Mouse (Mus musculus) thymus, postnatal 0 days (tissue): ENCODE measurements around the gene Igfbp3. TPM values are rescaled to one million over a fixed set of nuclear protein-coding genes. Genes with fewer than 3 reads are reported as not detected.
"Not testable (repeated sequence)": the region's sequence is repeated elsewhere in the genome, so short reads cannot be mapped to it uniquely, and the experiment has no call there.

Source experiments
- DNase-seq: peaks from one replicate; pipeline ENCODE4 v3.0.0-alpha.2; 2015; ENCODE audit warnings: low spot score
- polyA plus RNA-seq: library from polyadenylated mRNA; unstranded; fragments of >200 nt; fragmentation: Nextera tagmentation; extraction: Ambion mirVana; gene quantifications from 2 replicates; pipeline ENCODE4 v1.2.1, GENCODE M21; 2015

Gene Igfbp3
- 28.2 and 30.6 TPM in 2 replicates for polyA plus RNA-seq

DNA sequence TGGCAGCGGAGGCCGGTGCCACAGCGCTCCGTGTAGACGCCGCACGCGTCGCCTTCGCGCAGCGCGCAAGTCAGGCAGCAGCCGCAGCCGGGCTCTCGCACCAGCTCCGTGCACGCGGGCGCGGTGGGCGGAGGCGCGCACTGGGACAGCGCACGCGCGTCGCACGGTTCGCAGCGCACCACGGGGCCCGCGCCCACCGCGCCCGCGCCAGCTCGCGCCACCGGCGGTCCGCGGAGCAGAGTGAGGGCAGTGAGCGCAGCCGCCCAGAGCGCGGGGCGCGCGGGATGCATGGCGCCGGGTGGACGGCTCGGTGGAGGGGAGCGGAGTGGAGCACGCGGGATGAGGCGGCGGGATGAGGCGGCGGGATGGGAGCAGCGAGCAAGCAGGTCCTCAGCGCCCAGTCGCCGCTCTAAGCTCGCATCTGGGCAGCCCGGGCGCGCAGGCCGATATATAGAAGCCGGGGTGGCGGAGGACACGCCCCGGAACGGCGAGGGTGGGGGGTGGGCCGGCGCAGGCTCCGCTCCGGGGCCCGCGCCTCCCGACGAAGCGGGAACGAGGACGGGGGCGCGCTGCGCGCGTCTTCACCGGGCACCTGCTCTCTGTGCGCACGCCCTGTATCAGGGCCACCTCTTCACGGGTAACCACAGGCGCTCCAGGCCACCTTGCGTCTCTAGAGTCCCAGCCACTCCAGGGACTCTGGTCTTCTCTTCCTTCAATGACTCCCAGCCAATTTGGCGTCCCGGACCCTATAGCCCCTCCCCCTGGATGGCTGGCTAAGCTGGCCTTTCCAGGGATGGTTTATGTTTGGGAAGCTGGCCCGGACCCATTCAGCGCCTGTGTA, at the start of gene Igfbp3:
TSS of gene Igfbp3 (minus strand) at position 423 of the 841 bp plus-strand sequence.
- DNase-seq, result peak; percentile 9

DNA sequence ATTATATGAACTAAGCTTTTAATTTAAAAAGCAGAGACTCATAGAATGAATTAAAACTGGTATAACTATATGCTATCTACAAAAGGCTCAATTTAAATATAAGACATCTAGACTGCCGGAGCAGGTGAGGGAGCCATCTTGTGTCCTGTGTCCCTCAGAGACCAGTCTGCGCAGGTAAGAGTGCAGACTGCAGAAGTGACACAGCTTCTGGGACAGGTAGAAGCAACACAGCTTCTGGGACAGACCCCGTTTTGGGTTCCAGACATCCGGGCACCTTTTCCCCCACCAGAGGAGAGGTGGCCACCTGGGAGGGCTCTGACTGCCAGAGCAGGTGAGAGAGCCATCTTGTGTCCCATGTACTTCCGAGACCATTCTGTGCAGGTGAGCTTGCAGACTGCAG, 37.1 kb upstream of the Igfbp3 start:
- no peak for DNase-seq

DNA sequence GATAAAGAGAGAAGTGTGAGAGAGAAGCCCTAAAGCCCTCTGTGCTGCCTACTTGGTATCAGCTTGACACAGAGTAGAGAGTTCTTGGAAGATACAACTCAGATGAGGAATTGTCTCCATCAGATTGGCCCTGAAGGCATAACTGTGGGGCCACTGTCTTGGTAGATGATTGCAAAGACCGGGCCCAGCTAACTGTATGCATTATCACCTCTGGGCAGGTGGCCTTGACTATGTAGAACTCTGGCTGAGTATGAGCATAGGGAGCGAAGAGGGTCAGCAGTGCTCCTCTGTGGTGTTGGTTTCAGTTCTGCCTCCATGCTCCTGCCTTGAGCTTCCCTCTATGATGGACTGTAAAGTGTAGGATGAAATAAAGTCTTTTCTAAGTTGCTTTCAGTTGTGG, 36.7 kb upstream of the Igfbp3 start:
- DNase-seq, result no peak

DNA sequence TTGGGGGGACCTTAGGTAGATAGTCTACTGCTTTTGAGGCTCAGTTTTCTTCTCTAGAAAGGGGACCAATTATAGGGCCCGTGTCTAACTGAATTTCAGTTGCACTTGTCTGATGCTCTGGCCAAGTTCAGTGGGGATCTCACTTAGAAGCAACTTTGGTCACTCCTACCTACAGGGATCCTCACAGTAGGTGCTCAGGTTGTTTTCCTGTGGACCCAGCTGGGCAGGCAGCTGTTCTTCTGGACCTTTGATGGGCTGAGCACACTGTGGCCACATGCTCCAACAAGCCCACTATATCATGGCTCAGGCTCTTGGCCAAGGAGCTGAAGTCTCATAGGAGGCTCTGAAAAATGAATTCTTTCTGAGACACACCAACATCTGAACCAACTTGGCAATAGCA, 31.1 kb upstream of the Igfbp3 start:
- DNase-seq, result no peak

DNA sequence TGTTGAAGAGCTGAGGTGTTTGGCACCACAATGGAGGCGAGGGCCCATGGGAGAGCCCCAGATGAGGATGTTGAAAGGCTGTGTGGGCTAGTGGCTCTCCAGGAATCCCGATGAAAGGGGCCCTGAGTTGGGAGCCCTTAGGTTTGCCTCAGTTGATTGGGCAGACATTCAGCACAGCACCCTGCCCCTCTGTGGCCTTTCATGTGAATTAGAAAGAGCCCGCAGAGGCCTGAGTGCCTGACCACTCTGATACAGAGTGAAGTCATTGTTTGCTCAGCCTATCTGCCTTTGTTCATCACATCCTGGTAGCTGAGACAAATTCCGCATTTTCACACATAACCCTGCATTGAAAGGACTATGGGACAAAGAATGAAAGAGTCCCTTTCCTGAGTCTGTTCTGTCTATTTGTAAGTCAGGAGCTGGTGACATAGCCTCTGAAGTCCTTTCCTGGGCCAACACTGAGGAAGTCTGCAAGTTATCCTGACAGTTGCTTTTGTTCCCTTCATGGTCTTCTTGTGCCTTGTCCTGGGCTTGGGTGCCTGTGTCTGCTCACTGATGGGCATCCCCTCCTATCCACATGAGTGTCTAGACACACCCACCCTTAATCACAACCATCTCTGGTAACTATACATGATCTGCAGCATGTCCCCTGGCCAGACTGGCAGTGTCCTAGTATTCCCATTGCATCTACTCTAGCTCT, 25.5 kb upstream of the Igfbp3 start:
- no peak for DNase-seq

DNA sequence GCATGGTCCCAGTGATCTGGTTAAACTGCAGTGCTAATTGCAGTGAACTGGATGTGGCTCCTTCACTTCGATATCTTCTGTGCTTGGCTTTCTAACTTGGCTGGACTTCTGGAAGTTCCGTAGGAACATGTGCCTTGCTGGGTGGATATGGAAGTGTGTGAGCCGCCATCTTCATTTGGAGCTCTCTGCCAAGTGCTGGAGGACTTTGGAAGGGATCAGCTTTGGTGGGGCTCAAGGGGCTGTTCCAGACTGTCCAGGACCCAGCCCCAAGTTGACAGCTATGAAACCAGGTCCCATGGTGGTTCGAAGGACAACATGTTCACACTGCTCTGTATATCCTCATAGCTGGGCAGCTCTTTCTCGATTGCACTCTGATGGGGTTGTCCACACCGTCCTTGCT, 24.8 kb upstream of the Igfbp3 start:
- DNase-seq, result no peak

DNA sequence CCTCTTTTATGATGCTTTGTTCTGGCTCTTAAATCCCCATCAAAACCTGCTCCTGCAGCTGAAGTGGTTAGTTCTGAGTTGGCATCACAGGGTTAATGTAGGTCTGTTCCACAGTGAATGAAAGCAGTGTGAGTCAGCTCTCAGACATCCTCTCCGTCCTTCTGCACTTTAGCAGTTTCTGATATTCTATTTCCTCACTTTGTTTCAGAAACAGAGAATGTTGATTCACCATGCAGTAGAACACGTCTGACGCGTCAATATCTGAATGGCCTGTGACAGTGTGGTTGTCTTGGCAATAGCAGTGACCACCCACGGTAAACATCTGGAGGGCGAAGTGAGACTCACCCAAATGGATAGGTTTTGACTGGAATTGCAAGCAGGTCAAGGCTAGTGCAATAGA, 24.0 kb upstream of the Igfbp3 start:
- DNase-seq, result no peak

DNA sequence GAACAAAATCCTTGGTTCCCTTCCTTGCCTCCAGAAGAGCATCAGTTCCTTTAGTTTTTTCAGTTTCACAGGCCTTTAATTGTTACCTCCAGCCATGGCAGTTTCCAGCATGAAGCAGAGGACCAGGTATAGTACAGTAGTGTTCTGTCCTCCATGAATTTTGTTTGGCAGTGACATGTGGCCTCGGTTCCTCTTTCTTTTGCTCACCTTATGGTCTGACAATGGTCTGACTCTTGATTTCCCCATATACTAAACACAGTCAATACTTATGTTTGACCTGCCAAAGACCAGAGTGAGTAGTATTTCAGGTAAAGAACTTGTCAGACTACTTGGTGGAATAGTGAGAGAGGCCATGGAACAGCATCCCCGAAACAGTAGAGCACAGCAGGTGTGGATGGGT, 23.0 kb upstream of the Igfbp3 start:
- no peak for DNase-seq

DNA sequence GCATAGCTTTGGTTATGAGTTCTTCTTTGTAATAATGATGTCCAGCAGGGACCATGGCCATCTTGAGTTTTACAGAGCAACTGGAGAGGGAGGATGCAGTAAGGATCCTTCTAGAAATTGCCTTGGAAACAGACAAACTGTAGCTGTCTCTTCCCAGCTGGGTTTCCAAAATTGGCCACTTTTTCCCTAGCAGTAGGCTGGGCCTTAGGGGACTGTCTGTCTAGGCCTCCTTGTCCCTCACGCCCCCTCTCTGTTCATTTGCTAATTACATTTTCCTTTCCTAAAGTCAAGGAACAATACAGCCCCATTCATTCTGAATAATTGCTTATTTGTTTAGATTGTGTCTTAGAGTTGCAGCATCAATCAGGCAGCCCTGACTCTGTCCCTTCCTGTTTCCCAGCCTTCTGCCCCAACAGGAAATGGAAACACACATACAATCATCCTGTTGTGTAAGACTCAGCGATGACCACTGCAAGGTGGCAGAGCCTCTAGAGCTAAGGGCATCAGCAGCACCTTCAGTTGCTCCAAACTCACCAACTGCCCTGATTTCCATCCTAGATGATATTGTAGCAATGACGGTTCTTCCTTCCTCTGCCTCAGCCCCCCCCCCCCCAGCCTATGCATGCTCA, 21.4 kb upstream of the Igfbp3 start:
- DNase-seq, result no peak

DNA sequence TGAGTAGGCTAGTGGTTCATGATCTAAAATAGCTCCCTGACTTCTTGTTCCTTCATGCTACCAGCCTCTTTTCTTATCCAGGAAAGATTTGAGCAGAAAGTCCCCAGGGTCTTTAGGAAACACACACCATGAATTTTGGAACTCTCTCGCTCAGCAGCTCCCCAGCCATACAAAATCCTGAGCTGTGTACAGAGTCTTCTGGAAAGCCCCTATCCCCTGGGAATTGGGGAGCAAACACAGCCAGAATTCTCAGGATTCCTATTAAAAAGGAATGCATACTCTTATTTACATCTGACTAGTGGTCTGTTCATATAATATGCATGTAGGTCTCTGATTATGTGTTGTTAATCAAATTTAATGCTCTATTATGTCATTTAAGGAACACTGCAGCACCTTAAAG, 20.7 kb upstream of the Igfbp3 start:
- no peak for DNase-seq

DNA sequence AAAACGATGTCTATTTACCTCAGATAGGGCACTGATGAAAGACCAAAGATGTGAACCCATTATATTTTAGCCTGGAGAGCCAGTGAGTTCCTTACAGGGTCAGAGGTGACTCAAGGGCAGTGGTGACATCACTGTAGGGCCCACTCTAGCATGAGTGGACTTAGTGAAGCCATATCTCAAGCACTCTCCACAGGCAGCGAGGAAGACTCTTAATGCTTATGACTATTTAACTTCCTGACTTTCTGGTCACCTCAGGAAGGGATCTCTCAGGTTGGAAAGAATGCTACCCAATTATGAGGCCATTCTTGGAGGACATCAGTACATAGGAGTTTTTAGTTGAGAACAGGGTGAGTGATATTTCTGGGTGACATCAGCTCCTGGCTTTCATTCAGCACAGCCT, 19.6 kb upstream of the Igfbp3 start:
- no peak for DNase-seq

DNA sequence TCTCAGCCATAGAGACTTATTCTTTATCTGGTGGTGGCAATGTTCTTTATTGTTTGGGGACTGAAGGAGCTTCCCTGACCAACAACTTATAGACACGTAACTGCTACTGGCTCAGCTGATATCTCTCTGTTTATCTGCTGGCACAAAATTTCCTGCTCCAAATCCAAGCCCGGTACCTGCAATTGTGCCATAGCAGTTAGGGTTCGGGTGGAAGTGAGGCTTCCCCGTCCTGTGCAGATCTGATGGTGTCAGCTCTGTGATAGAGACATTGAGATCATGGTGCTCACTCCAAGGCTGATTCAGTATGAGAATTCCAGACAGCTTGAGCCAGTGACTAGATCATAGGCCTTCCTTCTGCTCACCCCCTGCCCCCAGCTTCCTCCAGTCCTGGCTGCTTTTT, 18.2 kb upstream of the Igfbp3 start:
- no peak for DNase-seq

DNA sequence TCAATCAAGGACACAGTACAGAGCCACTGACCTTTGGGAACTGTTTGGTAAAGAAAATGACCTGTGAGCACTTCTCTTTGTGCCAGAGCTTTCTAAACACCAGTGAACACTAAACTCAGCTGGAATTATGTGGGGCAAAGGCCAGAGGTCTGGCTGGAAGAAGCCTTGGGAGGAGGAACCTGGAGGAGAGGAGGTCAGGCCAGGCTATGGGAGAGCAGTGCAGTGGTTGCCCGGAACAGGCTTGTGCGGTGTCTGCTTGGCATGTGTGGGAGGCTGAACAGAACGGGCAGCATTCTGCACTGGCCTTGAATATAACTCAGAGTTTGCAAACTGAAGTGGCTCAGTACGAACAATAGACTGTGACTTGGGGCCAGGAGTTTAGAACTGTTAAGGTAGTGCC, 16.3 kb upstream of the Igfbp3 start:
- DNase-seq, result no peak

DNA sequence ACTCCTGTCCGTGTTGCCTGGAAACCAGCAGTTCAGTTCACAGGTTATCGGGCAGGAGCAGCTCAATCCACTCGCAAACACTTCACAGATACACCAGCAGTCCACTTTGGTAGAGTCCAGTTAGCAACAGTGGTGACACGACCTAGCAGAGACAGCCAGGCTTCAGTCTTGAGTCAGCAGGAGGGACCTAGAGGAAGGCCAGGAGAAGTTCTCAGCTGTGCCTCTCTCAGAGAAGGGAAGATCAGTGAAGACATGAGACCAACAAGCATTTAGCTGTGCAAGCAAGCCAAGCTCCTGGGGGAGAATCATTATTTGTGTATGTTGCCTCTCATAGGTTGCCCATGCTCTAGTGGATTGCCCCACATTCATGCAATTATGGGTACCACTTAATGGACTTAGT, 14.4 kb upstream of the Igfbp3 start:
- DNase-seq, result no peak

DNA sequence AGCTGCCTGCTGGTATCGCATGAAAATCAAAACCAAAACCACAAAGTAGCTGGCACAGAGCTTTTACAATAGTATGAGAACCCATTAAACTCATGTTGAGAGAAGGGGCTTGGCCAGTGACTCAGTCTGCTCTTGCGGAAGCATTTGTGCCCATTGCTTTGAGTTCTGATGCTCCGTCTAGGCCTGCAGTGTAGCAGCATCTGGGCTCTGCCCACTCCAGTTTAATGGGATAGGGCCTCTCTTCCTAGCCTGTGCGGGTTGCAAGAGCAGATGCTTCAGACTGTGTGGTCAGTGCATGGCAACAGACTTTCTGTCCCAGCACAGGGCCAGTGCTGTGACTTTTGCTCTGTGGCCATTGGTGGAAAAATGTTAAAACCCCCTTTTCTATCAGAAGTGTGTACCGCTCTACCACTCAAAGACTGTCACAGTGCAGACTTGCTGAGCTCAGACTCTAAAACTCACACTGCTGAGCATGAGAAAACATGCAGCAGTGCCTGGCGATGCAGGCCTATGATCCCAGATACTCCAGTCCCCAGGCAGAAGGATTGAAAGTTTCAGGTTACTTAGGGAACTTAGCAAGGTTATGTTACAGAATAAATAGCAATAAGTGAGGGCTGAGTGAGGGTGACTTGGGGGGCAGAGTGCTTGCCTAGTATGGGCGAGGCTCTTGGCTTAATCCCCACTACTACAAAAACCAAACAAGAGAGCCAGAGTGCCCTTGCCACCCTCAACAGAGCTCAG, 13.3 kb upstream of the Igfbp3 start:
- DNase-seq, result no peak

DNA sequence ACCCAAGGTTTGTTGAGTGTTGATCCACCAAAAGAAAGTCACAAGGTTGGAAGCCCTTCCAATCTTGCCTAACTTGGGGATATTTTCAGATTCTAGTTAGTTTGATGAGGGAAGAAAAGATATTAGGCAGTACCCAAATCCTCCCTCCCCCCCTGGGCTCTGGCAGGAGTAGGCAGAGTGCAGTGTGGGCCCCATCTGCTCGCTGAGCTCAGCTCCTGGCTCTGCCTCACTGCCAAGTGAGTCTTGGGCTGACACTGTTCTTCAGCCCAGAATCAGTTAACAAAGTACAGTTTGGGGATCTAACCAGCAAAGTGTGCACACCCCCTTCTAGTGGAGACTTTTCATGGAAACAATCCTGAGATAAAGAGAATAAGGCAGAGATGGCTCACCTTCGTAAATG, 12.5 kb upstream of the Igfbp3 start:
- no peak for DNase-seq

DNA sequence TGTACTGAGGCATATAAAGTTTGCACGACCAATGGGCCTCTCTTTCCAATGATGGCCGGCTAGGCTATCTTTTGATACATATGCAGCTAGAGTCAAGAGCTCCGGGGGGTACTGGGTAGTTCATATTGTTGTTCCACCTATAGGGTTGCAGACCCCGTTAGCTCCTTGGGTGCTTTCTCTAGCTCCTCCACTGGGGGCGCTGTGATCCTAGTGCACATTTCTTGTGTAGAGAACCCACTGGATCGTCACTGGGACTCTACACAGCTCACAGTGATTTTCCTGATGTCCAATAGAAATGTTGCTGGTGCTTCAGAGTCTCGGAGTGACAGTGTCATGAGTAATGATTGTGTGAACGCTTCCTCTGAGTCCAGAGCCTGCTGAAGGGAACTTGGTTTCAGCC, 8.1 kb upstream of the Igfbp3 start:
- DNase-seq, result not testable (repeated sequence)

DNA sequence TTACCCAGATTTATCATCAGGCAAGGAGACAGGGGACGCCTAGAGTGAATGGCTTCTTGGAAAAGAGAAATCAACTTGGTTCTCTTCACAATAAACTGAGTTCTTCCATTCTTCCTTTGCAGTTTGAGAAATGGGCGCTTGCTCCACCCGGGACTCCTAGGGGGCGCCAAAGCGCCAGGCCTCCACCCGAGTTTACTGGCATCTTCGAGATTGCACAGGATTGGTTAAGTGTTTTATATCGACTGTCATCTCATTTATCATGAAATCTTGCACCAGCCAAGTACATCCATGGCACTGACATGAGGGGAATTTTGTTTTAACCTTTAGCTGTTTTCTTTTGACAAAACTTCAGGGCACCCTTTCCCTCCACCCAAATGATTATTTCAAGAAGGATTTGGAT, 2.0 kb upstream of the Igfbp3 start:
- peak; percentile 42 for DNase-seq

DNA sequence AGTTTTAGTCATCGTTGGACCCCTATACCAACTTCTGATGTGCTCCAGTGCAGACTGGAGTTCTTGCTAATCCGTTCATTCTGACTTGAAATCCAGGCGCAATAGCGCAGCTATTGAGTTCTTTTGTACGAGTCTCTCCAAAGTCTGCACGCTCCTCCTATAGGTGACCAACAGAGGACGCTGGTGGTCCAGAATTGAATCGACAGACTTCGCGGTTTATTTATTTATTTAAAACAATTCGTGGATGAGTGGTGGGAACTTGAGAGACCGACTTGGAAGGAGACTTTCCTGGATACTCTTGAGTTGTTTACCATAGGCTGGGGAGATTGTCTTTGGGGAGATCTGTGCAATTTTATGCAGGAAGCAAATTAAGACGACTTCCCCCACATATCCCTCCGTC, 1.0 kb upstream of the Igfbp3 start:
- no peak for DNase-seq

DNA sequence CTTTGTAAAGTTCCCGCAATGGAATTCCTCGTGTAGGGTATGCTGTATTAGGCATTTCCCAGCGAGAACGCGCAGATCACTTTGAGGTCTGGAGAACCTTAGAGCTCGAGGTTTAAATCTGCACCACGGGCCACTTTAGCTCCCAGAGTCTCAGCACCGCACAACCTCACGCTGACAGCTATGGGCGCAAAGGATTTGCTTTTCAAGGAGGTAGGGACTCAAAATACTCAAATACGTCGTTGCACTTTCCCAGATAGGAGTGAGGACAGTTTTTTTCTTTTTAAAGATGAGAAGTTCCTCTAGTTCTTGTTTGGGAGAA, 578 bp upstream of the Igfbp3 start:
- no peak for DNase-seq

DNA sequence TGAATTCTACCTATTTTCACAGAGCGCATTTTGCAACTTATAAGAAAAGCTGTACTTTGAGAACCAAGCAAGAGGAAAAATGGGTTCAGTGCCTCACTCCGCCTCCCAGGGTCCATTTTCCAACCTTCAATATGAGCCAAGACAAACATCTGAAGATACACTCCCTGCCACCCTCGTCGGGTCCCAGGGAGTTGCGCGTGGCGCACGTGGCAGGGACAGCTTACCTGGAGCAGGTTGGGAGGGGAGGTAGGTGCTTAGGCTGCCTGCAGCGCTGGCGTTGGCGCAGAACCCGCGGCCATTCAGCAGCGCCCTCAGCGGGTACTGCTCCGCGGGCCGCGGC, 592 bp downstream of the Igfbp3 start:
- no peak for DNase-seq
